Mouse (Mus musculus): ENCODE results near the gene Fn3krp. TPM values are rescaled to one million over a fixed set of nuclear protein-coding genes. Genes with fewer than 3 reads are reported as not detected.

Fn3krp gene
- polyA plus RNA-seq, 1 experiment from 2014 or later: 4.4 TPM

Small RNA genes within 50 kb of the gene (microRNA-seq; reads per million reads assigned to microRNA genes)
- gene Mir7236: not detected

Other genes starting within 250 kb of the Fn3krp start
- gene Hexdc, start 217.0 kb upstream of the Fn3krp start, polyA plus RNA-seq (2014; fragmentation: Nextera tagmentation; extraction: Ambion mirVana): 6.7 and 8.8 TPM in 2 replicates
- 33.3 and 34.1 TPM in 2 replicates for gene Ogfod3, start 216.7 kb upstream of the Fn3krp start, polyA plus RNA-seq (2014; fragmentation: Nextera tagmentation; extraction: Ambion mirVana)
- gene Cybc1, start 192.1 kb upstream of the Fn3krp start, polyA plus RNA-seq (2014; fragmentation: Nextera tagmentation; extraction: Ambion mirVana): 22.7 and 23.1 TPM in 2 replicates
- 57.8 and 58.0 TPM in 2 replicates for gene Narf, start 184.1 kb upstream of the Fn3krp start, polyA plus RNA-seq (2014; fragmentation: Nextera tagmentation; extraction: Ambion mirVana)
- gene Foxk2, start 161.4 kb upstream of the Fn3krp start, polyA plus RNA-seq (2014; fragmentation: Nextera tagmentation; extraction: Ambion mirVana): 9.2 TPM in 2 replicates
- 79.9 and 82.5 TPM in 2 replicates for gene Wdr45b, start 67.0 kb upstream of the Fn3krp start, polyA plus RNA-seq (2014; fragmentation: Nextera tagmentation; extraction: Ambion mirVana)
- 6.7 and 7.6 TPM in 2 replicates for gene Rab40b, start 33.1 kb upstream of the Fn3krp start, polyA plus RNA-seq (2014; fragmentation: Nextera tagmentation; extraction: Ambion mirVana)
- 13.6 and 14.8 TPM in 2 replicates for gene Fn3k, start 13.5 kb downstream of the Fn3krp start, polyA plus RNA-seq (2014; fragmentation: Nextera tagmentation; extraction: Ambion mirVana)
- 16.6 TPM in 2 replicates for gene Tbcd, start 30.5 kb downstream of the Fn3krp start, polyA plus RNA-seq (2014; fragmentation: Nextera tagmentation; extraction: Ambion mirVana)
- 0.19 TPM in 1 of 2 replicates, not detected in the other for gene Zfp750, start 97.9 kb downstream of the Fn3krp start, polyA plus RNA-seq (2014; fragmentation: Nextera tagmentation; extraction: Ambion mirVana)